Mouse (Mus musculus): Measurements from ENCODE around the gene Neb. TPM values are rescaled to one million over a fixed set of nuclear protein-coding genes. Genes with fewer than 3 reads are reported as not detected.

The Neb gene
- polyA plus RNA-seq, 1 experiment = 0.24 TPM

- WGBS = 56% methylated on average over 13 of the region's 13 CpGs
- no peak for DNase-seq (ENCODE audit: low read depth, low spot score)
Measured at GRCm38 (mm10) chr2:52377706-52378447, 397 bp downstream of the Neb start.

GRCm38 (mm10) chr2:52374706-52375105, 3.6 kb downstream of the Neb start:
- no peak for DNase-seq (ENCODE audit: low read depth, low spot score)
- WGBS = 96% methylated on average over 6 of the region's 6 CpGs

DNA sequence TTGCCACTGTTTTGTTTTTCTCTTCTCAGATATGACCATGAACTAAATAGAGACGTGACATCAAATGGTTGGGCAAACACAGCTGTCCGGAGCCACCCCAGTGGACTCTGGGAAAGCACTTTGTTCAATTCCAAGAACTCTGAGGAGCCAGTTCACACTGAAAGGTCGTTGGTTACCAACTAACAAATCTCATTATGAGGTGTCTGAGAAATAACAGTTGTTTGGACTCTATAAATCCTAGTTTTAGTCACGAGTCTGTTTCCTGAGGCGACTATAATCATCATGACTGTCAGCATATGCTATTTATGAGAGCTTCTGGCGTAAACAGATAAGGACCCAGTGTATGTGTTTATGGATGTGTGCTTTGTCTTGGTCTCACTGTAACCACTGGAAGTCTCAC, 5.8 kb downstream of the Neb start:
- no peak for DNase-seq (ENCODE audit: low read depth, low spot score)
- WGBS = 34% methylated on average over 6 of the region's 6 CpGs

DNA sequence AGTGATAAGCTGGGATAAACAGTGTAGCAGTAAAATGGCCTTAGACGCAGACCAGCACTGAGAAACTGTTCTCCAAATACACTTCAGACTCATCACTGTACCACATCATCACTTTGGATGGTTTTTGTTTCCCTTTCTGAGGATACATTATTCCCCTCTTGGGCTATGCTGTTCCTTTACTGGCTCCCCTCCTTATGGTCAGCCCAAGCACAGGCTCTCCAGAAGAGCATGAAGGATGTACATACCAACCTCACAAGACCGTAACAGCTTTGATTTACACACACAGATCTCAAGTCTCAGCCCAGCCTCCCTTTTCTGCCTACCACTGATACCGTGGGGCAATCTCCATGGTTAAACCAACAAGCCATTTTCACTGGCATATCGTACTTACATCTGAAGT, 6.2 kb downstream of the Neb start:
- no peak for DNase-seq (ENCODE audit: low read depth, low spot score)
- 51% methylated on average over 4 of the region's 4 CpGs for WGBS

- no peak for DNase-seq (ENCODE audit: low read depth, low spot score)
- WGBS = 10% methylated on average over 2 of the region's 2 CpGs
Measured at GRCm38 (mm10) chr2:52371066-52371465, 7.2 kb downstream of the Neb start.

- no peak for DNase-seq (ENCODE audit: low read depth, low spot score)
- 93% methylated on average over 6 of the region's 6 CpGs for WGBS
Measured at GRCm38 (mm10) chr2:52369622-52370021, 8.7 kb downstream of the Neb start.

DNA sequence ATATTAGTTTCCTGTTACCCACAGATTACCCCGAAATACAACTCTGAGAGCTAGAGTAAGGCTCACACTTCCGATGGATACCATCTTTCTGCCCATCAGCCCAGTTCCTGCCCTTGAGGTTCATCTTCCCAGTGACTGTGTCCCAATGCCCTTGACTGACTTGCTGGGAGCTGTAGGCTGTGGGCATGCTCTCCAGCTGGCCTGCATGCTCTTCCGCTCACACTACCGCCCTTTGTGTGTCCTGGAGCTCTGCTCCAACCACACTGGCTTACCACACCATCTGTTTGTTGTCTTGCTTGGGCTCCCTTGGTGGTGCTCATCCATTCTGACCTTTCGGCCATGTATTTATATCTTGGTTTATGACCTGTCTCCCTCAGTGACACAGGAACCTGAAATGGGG, 10.6 kb downstream of the Neb start:
- DNase-seq (ENCODE audit: low read depth, low spot score) = no peak
- WGBS = 88% methylated on average over 5 of the region's 5 CpGs

GRCm38 (mm10) chr2:52367248-52367647, 11.0 kb downstream of the Neb start:
- 66% methylated on average over 13 of the region's 13 CpGs for WGBS
- no peak for DNase-seq (ENCODE audit: low read depth, low spot score)

DNA sequence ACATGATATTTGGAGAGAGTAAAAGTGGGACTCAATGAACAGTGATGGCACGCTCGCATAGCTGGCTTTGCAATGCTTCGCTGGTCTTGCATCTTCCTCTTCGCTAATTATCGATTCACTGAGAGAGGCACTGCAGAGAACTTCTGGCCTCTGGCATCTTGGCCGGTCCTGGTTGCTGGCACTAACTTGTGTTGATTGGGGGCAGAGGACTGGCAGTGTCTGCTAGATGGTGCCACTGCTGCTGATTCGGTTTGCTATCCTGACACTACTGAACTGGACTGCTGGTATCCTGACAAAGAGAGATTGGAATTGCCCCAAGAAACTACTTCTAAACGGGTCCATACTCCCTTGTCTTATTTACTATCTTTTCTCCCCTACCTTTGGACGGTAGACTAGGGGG, 17.2 kb downstream of the Neb start:
- DNase-seq (ENCODE audit: low read depth, low spot score) = no peak
- 85% methylated on average over 9 of the region's 9 CpGs for WGBS

GRCm38 (mm10) chr2:52359722-52360121, 18.6 kb downstream of the Neb start:
- 78% methylated on average over 1 of the region's 1 CpGs for WGBS

GRCm38 (mm10) chr2:52358156-52358555, 20.1 kb downstream of the Neb start:
- 76% methylated on average over 5 of the region's 5 CpGs for WGBS

More at GRCm38 (mm10) chr2:52359722-52360121, 18.6 kb downstream of the Neb start:
- no peak for DNase-seq (ENCODE audit: low read depth, low spot score)

DNA sequence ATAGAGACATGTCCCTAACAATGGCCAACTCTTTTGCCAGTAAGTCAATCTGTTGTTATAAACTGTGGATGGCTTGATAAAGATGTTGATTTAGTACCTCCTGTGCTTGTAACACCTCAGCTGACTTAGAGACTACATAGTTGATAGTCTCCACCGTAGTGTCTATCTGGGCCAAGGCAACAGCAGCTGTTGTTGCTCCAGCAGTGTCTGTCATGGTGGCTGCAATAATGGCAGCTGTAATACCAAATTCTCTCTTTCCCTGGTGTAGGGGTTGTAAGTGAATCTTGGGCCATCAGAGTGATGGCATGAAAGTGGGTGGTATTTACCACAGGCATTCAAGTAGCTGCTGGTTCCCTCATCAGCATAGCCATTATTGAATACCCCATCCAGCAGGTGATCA, 27.2 kb downstream of the Neb start:
- DNase-seq (ENCODE audit: low read depth, low spot score) = no peak
- WGBS = 85% methylated on average over 1 of the region's 1 CpGs

More at GRCm38 (mm10) chr2:52358156-52358555, 20.1 kb downstream of the Neb start:
- DNase-seq (ENCODE audit: low read depth, low spot score) = no peak

DNA sequence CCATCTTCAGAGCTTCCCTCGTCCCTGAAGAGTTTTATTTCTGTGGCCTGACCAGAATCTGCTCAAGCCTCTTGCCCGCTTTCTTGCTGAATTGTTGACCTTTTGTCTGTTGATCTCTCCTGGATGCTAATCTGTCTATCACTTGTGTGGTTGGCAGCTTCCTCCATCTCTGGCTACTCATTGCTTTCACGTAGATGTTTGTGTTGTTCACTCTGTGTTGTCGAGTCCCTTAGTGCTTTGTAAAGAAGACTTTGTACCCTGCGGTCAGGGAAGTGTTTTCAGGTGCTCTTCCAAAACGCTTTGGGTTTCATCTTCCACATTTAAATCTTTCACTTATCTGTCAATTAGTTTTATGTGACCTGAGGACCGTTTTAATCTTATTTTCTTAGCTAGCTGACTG, 37.3 kb downstream of the Neb start:
- 65% methylated on average over 7 of the region's 7 CpGs for WGBS

GRCm38 (mm10) chr2:52335556-52335955, 42.7 kb downstream of the Neb start:
- WGBS = 87% methylated on average over 13 of the region's 13 CpGs
- DNase-seq (ENCODE audit: low read depth, low spot score) = no peak

More for the DNA sequence above, 37.3 kb downstream of the Neb start:
- DNase-seq (ENCODE audit: low read depth, low spot score) = no peak

DNA sequence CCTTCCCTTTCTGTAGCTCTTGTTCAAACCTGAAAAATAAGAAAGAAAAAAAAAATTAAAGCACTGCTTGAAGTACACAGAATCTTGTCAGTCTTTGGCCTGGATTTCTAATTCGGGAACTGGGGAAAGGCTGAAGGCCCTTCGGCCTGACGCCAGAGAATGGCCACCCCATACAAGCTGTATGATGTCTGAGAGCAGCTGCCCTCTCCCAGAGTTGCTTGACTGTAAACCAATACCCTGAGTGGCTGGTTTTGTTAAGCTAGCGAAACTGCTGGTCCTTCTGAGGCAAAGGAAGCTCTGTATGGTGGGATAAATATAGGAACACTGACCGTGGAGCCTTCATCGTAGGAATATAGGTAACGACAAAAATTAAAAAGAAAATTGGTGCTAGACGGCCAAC, 43.2 kb downstream of the Neb start:
- WGBS = 87% methylated on average over 8 of the region's 8 CpGs
- DNase-seq (ENCODE audit: low read depth, low spot score) = no peak

- no peak for DNase-seq (ENCODE audit: low read depth, low spot score)
- 15% methylated on average over 2 of the region's 2 CpGs for WGBS
Measured at GRCm38 (mm10) chr2:52333535-52333934, 44.7 kb downstream of the Neb start.

DNA sequence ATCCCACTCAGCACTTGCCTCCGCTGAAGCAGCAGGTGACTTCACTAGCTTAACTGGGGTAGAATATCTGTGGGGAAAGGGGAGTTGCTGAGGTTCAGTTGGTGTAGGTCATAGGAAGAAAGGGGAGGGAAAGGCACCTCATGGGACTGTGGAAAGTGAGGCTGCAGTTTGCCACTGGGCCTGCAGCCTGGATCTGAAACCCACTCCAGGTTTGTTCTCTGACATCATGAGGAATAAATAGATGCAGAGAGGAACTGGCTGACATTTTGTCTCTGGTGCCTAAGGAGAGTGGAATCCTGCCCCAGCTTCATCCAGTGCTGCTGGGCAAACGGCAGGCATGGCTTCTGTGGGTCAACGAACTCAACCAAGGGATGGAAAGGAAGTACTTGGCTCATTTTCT, 46.5 kb downstream of the Neb start:
- no peak for DNase-seq (ENCODE audit: low read depth, low spot score)
- WGBS = 85% methylated on average over 3 of the region's 3 CpGs

- WGBS = 77% methylated on average over 4 of the region's 4 CpGs
Measured at GRCm38 (mm10) chr2:52327244-52327815, 50.9 kb downstream of the Neb start.

GRCm38 (mm10) chr2:52321866-52322265, 56.4 kb downstream of the Neb start:
- 71% methylated on average over 3 of the region's 3 CpGs for WGBS
- no peak for DNase-seq (ENCODE audit: low read depth, low spot score)

More at GRCm38 (mm10) chr2:52327244-52327815, 50.9 kb downstream of the Neb start:
- no peak for DNase-seq (ENCODE audit: low read depth, low spot score)

DNA sequence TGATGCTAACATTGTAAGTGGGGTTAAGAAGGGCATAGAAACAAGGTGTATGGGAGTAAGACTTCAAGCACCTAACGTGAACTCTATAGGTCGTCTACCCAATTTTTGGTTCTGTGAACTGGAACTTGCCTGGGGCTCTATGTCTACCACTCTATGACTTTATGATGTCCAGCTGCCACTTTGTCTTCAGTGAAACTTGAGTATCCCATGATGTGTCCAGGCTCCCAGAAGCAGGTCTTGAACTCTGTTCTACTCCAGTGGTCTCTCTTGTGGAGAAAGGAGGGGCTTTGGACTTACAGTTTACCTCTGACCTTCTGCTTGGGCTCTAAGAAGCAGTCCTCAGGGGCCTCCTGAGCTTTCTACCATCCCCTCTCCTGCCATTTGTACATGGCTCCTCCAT, 58.1 kb downstream of the Neb start:
- no peak for DNase-seq (ENCODE audit: low read depth, low spot score)
- WGBS = 90% methylated on average over 2 of the region's 2 CpGs

- WGBS = 37% methylated on average over 5 of the region's 5 CpGs
- DNase-seq (ENCODE audit: low read depth, low spot score) = no peak
Measured at GRCm38 (mm10) chr2:52319020-52319567, 59.2 kb downstream of the Neb start.
